Mouse (Mus musculus) bone marrow, adult 2 months (tissue): ENCODE data around the gene Zbed3. TPM values are rescaled to one million over a fixed set of nuclear protein-coding genes. Genes with fewer than 3 reads are reported as not detected.
"Not testable (repeated sequence)": the region's sequence is repeated elsewhere in the genome, so short reads cannot be mapped to it uniquely, and the experiment has no call there.

Experiments
- H3K27ac ChIP-seq: fragments of 200-500 bp; 2 replicates; pipeline ENCODE4 v1.5.1; 2012; ENCODE audit warnings: low read depth, mild to moderate bottlenecking, control low read depth, inconsistent platforms, low read length; ENCODE audit not compliant: control insufficient read depth, poor library complexity, insufficient read depth
- H3K4me1 ChIP-seq: fragments of 200-500 bp; 2 replicates; pipeline ENCODE4 v1.6.1; 2011; ENCODE audit warnings: low read length; ENCODE audit not compliant: control insufficient read depth, insufficient read depth
- H3K4me3 ChIP-seq: fragments of 200-500 bp; replicated peaks from 2 replicates; pipeline ENCODE3; 2011; ENCODE audit warnings: mild to moderate bottlenecking, low read depth, low read length, control low read depth; ENCODE audit not compliant: control insufficient read depth
- CTCF ChIP-seq: fragments of 200-500 bp; IDR thresholded peaks from 2 replicates; pipeline ENCODE4 v1.5.1; 2011; ENCODE audit warnings: low read length, control low read depth; ENCODE audit not compliant: control insufficient read depth, insufficient read depth
- POLR2A ChIP-seq: fragments of 200-500 bp; IDR thresholded peaks from 2 replicates; pipeline ENCODE4 v1.6.1; 2011; ENCODE audit warnings: low read depth, mild to moderate bottlenecking, control low read depth, low read length, borderline replicate concordance; ENCODE audit not compliant: control insufficient read depth
- WGBS: fragments of 180-500 bp; shearing (Covaris S2); methylation state at CpG from one replicate; pipeline ENCODE4 v1.1.7; 2018; 5-methylcytosine and 5-hydroxymethylcytosine counted together
- polyA plus RNA-seq: library from polyadenylated mRNA; stranded (reverse); fragments of >200 nt; gene quantifications from 2 replicates; pipeline ENCODE4 v1.2.4, GENCODE M21; 2011; ENCODE audit warnings: low replicate concordance; ENCODE audit not compliant: missing spikeins, insufficient read depth, insufficient read length

Gene Zbed3
- polyA plus RNA-seq, 1 experiment = 4.0 TPM

DNA sequence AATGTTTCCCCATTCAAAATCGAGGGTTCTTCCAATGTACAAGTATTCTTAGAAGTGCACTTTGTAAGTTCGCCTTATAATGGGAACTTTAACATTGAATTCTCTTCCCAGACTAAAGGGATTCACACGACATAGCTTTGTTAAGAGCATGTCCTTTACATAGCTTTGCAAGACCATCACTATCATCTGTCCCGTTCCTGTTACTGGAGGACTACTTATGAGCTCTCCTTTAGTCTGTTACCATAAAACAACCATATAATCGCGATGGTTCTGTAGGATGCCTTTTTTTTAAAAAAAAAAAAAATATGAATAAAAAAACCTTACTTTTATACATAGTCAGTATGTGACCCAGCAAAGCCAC, 52.1 kb downstream of the Zbed3 start:
- 22% methylated on average over 6 of the region's 6 CpGs for WGBS
- Histone ChIP-seq H3K27ac (no peak overlapping the region), H3K4me3 (peak overlapping the region; percentile 86), H3K4me1 (peaks cover 2% of the 10 kb centered on the region)
- TF ChIP-seq CTCF (no peak), POLR2A (no peak)

DNA sequence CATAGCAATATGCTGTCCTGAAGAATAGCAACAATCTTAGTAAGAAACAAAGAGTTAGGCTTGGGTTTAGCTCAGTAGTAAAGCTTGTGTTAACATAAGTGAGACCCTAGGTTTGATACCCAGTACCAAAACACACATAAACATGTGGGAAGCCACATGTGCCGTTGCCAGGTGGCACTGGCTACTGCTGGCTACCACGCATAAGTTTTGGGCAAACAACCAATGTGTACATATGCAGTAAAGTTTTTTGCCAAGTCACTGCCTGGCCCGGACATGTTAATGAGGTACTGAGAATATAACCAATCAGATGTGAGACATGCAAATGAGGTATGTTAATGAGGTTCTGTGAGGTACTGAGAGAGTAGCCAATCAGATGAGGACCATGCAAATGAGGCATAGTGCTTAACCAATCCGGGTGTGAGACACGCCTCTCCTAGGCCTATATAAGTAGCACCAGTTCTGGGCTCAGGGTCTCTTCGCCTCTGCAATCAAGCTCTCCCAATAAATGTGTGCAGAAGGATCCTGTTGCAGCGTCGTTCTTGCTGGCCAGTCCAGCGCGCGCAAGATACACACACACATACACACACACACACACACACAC, 53.4 kb downstream of the Zbed3 start:
- WGBS = 93% methylated on average over 11 of the region's 11 CpGs
- H3K4me1 ChIP-seq, H3K27ac ChIP-seq: not testable (repeated sequence)

DNA sequence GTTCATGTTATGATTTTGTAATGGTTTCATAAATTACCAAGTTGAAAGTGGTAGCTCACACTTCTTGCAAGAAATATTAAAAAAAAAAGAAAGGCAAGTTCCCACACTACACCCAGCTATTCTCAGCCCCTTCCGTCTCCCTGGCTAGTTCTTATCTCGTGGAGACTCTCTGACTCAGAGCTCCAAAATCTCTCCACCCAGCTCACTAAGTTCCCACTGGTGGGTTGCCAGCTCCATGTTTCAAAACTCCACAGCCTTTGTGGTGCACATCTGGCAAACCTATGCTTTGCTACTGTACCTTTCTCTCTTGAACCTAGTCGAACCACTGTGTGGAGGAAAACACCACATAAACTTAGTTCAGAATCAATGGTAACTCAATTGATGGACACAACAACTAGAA, 55.3 kb downstream of the Zbed3 start:
- 64% methylated on average over 3 of the region's 3 CpGs for WGBS
- Histone ChIP-seq H3K4me3 (no peak overlapping the region), H3K4me1 (peaks cover 2% of the 10 kb centered on the region; the same call in 1 of the 2 replicates), H3K27ac (no peak overlapping the region)
- no peak for TF ChIP-seq CTCF
- no peak for TF ChIP-seq POLR2A

More for the DNA sequence above, 53.4 kb downstream of the Zbed3 start:
- H3K4me3 ChIP-seq = not testable (repeated sequence)

DNA sequence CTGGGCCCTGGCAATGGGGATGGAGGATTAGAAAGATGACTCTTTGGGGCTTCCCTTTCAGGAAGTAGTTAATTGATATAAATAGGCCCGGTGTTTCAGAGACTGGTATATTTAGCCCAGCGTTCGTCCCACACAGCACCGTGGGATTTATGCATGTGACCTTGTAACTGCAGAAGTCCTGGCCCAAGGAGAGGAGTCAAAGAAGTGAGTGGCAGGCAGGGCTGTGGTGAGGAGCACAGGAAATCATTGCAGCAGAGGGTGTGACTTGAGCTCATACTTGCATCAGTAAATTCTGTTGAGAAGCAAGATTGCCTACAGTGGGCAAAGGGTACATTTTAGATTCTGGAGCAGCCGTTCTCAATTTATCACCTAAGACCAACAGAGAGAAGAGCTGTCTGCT, 59.0 kb downstream of the Zbed3 start:
- Histone ChIP-seq H3K4me3 (no peak overlapping the region), H3K27ac (no peak overlapping the region), H3K4me1 (peaks cover 2% of the 10 kb centered on the region; the same call in 1 of the 2 replicates)
- TF ChIP-seq POLR2A (no peak), CTCF (no peak)
- 7% methylated on average over 5 of the region's 5 CpGs for WGBS

Other genes starting within 250 kb of the Zbed3 start
- gene Pde8b, start 73.3 kb upstream of the Zbed3 start, polyA plus RNA-seq = 5.4 and 6.3 TPM in 2 replicates
- gene Aggf1, start 51.7 kb downstream of the Zbed3 start, polyA plus RNA-seq = 13.0 and 23.6 TPM in 2 replicates
- not detected in 2 replicates for gene Crhbp, start 121.3 kb downstream of the Zbed3 start, polyA plus RNA-seq
- not detected in 2 replicates for gene S100z, start 155.1 kb downstream of the Zbed3 start, polyA plus RNA-seq
- gene F2rl1, start 201.6 kb downstream of the Zbed3 start, polyA plus RNA-seq = 0.47 and 1.8 TPM in 2 replicates